Mouse (Mus musculus): Measurements from ENCODE around the gene Smarcc2.

DNA sequence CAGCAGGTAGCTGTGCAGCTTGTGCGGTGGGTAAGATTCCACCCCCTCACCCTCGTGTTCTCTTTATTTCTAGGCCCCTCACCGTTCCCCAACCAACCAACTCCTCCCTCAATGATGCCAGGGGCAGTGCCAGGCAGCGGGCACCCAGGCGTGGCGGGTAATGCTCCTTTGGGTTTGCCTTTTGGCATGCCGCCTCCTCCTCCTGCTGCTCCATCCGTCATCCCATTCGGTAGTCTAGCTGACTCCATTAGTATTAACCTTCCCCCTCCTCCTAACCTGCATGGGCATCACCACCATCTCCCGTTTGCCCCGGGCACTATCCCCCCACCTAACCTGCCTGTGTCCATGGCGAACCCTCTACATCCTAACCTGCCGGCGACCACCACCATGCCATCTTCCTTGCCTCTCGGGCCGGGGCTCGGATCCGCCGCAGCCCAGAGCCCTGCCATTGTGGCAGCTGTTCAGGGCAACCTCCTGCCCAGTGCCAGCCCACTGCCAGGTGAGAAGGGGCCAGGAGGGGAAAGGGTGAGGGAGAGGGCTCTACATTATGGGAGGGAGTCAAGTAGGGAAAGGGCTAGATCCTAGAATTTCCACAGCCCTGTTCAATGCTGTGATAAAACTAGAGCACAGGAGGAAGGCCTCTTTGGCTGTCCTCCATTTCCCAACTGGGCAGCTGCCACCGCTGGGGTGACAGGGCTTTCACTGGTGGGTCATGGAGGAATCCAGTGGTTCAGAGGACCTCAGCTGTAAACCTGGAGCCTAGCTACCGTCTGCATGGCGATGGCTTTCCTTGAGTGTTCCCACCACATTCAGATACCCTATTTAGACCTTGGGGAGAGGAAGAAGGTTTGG lies 29.0 kb downstream of the Smarcc2 start:
- TF ChIP-seq USF1 (IDR thresholded peaks at IDR 0.05; ENCODE audit: low read depth) (no peak), CTCF (IDR thresholded peaks at IDR 0.05; ENCODE audit: control insufficient read depth, insufficient read depth, insufficient read length) (no peak), MAX (IDR thresholded peaks at IDR 0.05) (no peak), MYOG (IDR thresholded peaks at IDR 0.05; ENCODE audit: control insufficient read depth, extremely low read depth, insufficient read length) (no peak), FOSL1 (IDR thresholded peaks at IDR 0.05; ENCODE audit: insufficient read depth, low read length, poor library complexity, severe bottlenecking) (no peak), MYOD1 (IDR thresholded peaks at IDR 0.05; ENCODE audit: control insufficient read depth, insufficient read length, low read depth) (no peak)

Data from C2C12 (cell line).